Mouse (Mus musculus) embryonic facial prominence, embryonic 12.5 days (tissue): ENCODE data around the gene Xrcc1. TPM values are rescaled to one million over a fixed set of nuclear protein-coding genes. Genes with fewer than 3 reads are reported as not detected.

Experiments used
- ATAC-seq: fragments of 200-750 bp; cut with Nextera tagmentation; 2 replicates; pipeline ENCODE4 v1.8.0; 2017; ENCODE audit not compliant: insufficient number of reproducible peaks, insufficient read depth, low FRiP score, low TSS enrichment
- H3K27ac ChIP-seq: fragments of 300-500 bp; sonication (generic); 2 replicates; pipeline ENCODE4 v1.5.1; 2016; ENCODE audit warnings: mild to moderate bottlenecking
- H3K27me3 ChIP-seq: fragments of 300-500 bp; sonication (generic); 2 replicates; pipeline ENCODE4 v1.6.1; 2016; ENCODE audit warnings: mild to moderate bottlenecking, moderate library complexity
- H3K36me3 ChIP-seq: fragments of 300-500 bp; sonication (generic); 2 replicates; pipeline ENCODE4 v1.6.1; 2016; ENCODE audit warnings: mild to moderate bottlenecking
- H3K4me1 ChIP-seq: fragments of 300-500 bp; sonication (generic); 2 replicates; pipeline ENCODE4 v1.6.1; 2016
- H3K4me2 ChIP-seq: fragments of 300-500 bp; sonication (generic); replicated peaks from 2 replicates; pipeline ENCODE4 v1.6.1; 2016; ENCODE audit warnings: mild to moderate bottlenecking, moderate library complexity
- H3K4me3 ChIP-seq: fragments of 300-500 bp; sonication (generic); 2 replicates; pipeline ENCODE4 v1.5.1; 2016; ENCODE audit warnings: mild to moderate bottlenecking
- H3K9ac ChIP-seq: fragments of 300-500 bp; sonication (generic); 2 replicates; pipeline ENCODE4 v1.6.1; 2016; ENCODE audit warnings: mild to moderate bottlenecking, moderate library complexity
- H3K9me3 ChIP-seq: fragments of 300-500 bp; sonication (generic); 2 replicates; pipeline ENCODE4 v1.6.1; 2016; ENCODE audit warnings: mild to moderate bottlenecking, moderate library complexity
- WGBS: fragments of 180-500 bp; shearing (Covaris S2); methylation state at CpG from one replicate; pipeline ENCODE4 v1.1.7; 2016; 5-methylcytosine and 5-hydroxymethylcytosine counted together
- polyA plus RNA-seq: library from polyadenylated mRNA; unstranded; fragments of >200 nt; fragmentation: Nextera tagmentation; extraction: Ambion mirVana; gene quantifications from 2 replicates; pipeline ENCODE4 v1.2.1, GENCODE M21; 2016

The Xrcc1 gene
- polyA plus RNA-seq, 1 experiment from 2014 or later = 117 TPM

GRCm38 (mm10) chr7:24592781-24593180 is 46.7 kb downstream of the Xrcc1 start:
- Histone ChIP-seq H3K9me3 (no peaks in the 10 kb centered on the region), H3K4me1 (peaks cover 7% of the 10 kb centered on the region), H3K9ac (no peak overlapping the region), H3K4me3 (no peak overlapping the region), H3K36me3 (0 out of 2 replicates have a peak, but pooled peaks cover 3% of the 10 kb centered on the region), H3K27ac (no peak overlapping the region), H3K27me3 (peaks cover 10% of the 10 kb centered on the region), H3K4me2 (no peak overlapping the region)
- no peak for ATAC-seq
- WGBS = 82% methylated on average over 6 of the region's 6 CpGs

- 0 out of 2 replicates have a peak, but pooled peaks cover 3% of the 10 kb centered on the region for H3K36me3 ChIP-seq
- peak overlapping the region; percentile 78 for H3K9ac ChIP-seq
- H3K27me3 ChIP-seq = peaks cover 10% of the 10 kb centered on the region
- peak; percentile 86 for ATAC-seq
- peak overlapping the region; percentile 75 for H3K4me2 ChIP-seq
- peaks cover 7% of the 10 kb centered on the region for H3K4me1 ChIP-seq
- H3K27ac ChIP-seq = no peak overlapping the region
- peak overlapping the region; percentile 63 for H3K4me3 ChIP-seq
- no peaks in the 10 kb centered on the region for H3K9me3 ChIP-seq
- 2% methylated on average over 39 of the region's 39 CpGs for WGBS
These were observed 47.7 kb downstream of the Xrcc1 start for GRCm38 (mm10) chr7:24593621-24594308.

GRCm38 (mm10) chr7:24594309-24594803 is 48.3 kb downstream of the Xrcc1 start:
- Histone ChIP-seq H3K27me3 (peaks cover 10% of the 10 kb centered on the region), H3K27ac (no peak overlapping the region), H3K4me3 (peak overlapping the region; percentile 63), H3K4me1 (peaks cover 7% of the 10 kb centered on the region), H3K36me3 (0 out of 2 replicates have a peak, but pooled peaks cover 3% of the 10 kb centered on the region), H3K9ac (peak overlapping the region; percentile 78), H3K9me3 (no peaks in the 10 kb centered on the region), H3K4me2 (peak overlapping the region; percentile 75)
- ATAC-seq = 0 out of 2 replicates have a peak, but pooled peaks have one; percentile 4
- WGBS = 2% methylated on average over 13 of the region's 13 CpGs

DNA sequence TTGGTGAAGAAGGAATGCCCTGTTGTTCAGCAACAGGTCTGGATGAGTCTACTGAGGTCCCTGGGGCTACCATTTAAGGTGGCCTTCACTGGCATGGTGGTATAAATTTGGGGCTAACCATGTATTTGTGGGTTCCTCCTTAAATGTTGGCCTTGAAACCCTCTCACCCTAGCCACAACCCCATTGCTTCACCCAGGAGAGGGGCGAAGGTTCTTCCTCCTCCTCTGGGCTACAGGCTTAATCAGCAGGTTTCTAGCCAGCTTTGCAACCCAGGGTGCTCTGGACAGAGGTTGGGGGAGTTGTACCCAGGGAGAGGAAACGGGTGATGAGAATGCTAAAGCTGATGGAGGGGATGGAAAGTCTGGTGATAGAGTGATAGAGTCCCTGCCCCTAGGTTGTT is 49.4 kb downstream of the Xrcc1 start:
- no peak overlapping the region for H3K4me2 ChIP-seq
- no peak overlapping the region for H3K9ac ChIP-seq
- no peak overlapping the region for H3K4me3 ChIP-seq
- WGBS = 66% methylated on average over 2 of the region's 2 CpGs
- peaks cover 7% of the 10 kb centered on the region for H3K4me1 ChIP-seq
- no peak for ATAC-seq
- no peak overlapping the region for H3K27ac ChIP-seq
- H3K36me3 ChIP-seq = 0 out of 2 replicates have a peak, but pooled peaks cover 3% of the 10 kb centered on the region
- peaks cover 10% of the 10 kb centered on the region for H3K27me3 ChIP-seq
- no peaks in the 10 kb centered on the region for H3K9me3 ChIP-seq

DNA sequence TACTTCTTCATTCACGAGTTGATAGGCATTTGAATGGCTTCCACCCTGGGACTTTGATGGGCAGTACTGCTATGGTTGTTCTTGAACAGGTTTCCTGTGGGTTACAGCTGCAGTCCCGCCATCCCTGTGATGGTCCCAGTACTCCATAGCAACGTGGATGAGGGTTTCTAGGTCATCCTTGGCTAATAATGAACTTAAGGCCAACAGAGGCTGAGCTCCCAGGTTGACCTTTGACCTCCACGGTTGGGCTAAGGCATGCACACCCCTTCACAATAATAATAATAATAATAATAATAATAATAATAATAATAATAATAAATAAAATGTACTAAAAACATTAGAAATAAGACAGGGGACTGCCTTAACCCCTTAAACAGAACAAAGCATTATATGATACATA is 52.0 kb downstream of the Xrcc1 start:
- ATAC-seq = no peak

DNA sequence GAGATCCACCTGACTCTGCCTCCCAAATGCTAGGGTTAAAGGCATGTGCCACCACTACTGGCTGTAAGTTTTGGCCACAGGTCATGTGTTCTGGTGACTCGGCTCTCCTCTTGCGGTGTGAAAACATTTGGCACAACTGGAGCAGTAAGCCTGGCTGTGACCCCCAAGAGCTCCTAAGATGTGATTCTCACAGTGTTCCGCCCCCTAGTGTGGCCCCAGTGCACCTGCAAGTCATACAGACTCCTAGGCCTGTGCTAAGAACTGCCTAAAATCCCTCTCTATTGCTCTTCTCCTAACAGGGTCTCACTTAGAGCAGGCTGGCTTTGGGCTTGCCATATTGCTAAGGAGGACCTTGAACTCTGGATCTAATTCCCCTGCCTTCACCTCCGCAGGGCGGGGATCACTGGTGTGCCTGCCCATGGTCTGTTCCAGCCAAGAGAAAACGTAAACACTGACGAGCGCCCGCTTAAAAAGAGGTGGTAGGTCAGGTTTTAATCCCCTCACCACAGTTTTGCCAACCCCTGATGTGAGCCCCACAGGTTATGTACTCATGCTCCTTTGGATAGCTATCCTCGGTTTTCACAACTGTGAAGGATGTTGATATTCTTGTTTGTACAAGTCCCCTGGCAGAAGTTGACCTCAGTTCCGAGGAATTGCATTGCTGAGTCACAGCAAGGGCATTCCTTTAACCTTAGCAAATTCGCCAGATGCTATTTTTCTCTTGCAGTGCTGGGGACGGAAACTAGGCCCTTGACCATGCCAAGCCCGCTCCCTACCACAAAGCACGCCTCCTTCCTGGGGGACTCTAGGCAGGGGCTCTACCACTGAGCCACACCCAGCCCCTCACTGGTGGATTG is 53.4 kb downstream of the Xrcc1 start:
- H3K36me3 ChIP-seq = 0 out of 2 replicates have a peak, but pooled peaks cover 3% of the 10 kb centered on the region
- no peak overlapping the region for H3K9ac ChIP-seq
- no peak overlapping the region for H3K4me2 ChIP-seq

More for the DNA sequence above, 52.0 kb downstream of the Xrcc1 start:
- H3K36me3 ChIP-seq = 0 out of 2 replicates have a peak, but pooled peaks cover 3% of the 10 kb centered on the region
- no peaks in the 10 kb centered on the region for H3K9me3 ChIP-seq
- WGBS = 67% methylated on average over 4 of the region's 4 CpGs
- no peak overlapping the region for H3K27ac ChIP-seq
- H3K4me1 ChIP-seq = peaks cover 7% of the 10 kb centered on the region
- no peak overlapping the region for H3K4me2 ChIP-seq
- no peak overlapping the region for H3K4me3 ChIP-seq
- H3K9ac ChIP-seq = no peak overlapping the region
- H3K27me3 ChIP-seq = peaks cover 10% of the 10 kb centered on the region

DNA sequence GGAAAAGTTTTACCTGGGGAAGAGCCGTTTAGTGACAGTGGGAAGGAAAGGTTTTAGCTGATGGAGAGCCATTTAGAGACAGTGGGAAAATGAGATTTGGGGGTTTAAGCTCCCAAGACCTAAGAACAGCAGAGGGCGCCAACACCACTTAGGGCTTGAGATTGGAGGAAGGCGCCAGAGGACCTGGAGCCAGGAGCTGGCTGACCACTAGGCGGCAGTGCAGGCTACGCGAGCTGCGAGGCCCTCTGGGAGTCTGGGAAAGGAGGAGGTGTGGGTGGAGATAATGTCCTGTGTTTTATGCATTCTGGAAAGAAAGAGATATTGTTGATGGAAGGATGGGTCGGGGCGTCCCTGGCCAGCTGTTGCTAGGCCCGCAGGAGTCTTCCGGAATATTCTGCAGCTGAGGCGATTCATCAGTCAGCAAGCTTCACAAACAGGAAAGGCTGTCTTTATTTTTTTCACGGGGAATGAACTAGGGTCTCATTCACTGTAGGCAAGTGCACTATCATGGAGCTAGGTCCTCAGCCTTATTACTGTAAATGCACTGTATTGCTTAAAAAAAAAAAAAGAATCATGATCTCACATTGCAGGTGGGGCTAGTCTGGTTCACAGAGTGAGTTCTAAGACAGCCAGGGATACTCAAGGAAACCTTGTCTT is 55.0 kb downstream of the Xrcc1 start:
- no peak for ATAC-seq

More for the DNA sequence above, 53.4 kb downstream of the Xrcc1 start:
- WGBS = 69% methylated on average over 15 of the region's 15 CpGs
- H3K27ac ChIP-seq = no peak overlapping the region
- peaks cover 10% of the 10 kb centered on the region for H3K27me3 ChIP-seq
- no peak overlapping the region for H3K4me3 ChIP-seq
- no peak for ATAC-seq
- no peaks in the 10 kb centered on the region for H3K9me3 ChIP-seq
- peaks cover 7% of the 10 kb centered on the region for H3K4me1 ChIP-seq

DNA sequence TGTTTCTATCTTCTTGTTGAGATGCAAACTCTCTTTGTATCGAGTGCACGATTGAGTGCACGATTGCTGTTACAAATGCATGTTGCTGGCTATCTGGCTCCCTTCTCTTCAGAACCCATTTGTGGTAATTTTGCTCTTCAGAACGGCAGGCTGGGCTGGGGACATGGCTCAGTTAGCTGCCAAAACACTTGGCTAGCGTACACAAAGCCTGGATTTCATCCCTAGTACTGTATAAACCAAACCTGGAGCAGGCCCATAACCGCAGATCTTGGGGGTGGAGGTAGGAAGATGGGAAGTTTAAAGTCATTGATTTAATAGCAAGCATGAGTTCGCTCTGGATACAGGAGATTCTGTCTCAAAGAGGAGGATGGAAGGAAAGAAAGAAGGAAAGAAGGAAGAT is 59.5 kb downstream of the Xrcc1 start:
- no peak for ATAC-seq
- 90% methylated on average over 7 of the region's 7 CpGs for whole genome bisulfite sequencing

More for the DNA sequence above, 55.0 kb downstream of the Xrcc1 start:
- H3K27ac ChIP-seq = no peak overlapping the region
- H3K36me3 ChIP-seq = no peaks in the 10 kb centered on the region
- 6% methylated on average over 13 of the region's 13 CpGs for WGBS
- H3K4me3 ChIP-seq = peak overlapping the region; percentile 14; the same call in 1 of the 2 replicates
- no peaks in the 10 kb centered on the region for H3K9me3 ChIP-seq
- H3K27me3 ChIP-seq = no peaks in the 10 kb centered on the region
- H3K4me1 ChIP-seq = no peaks in the 10 kb centered on the region
- H3K9ac ChIP-seq = peak overlapping the region; percentile 42; the same call in 1 of the 2 replicates
- H3K4me2 ChIP-seq = peak overlapping the region; percentile 41

GRCm38 (mm10) chr7:24606046-24606445 is 60.0 kb downstream of the Xrcc1 start:
- Histone ChIP-seq H3K9ac (no peak overlapping the region), H3K36me3 (peaks cover 8% of the 10 kb centered on the region; the same call in 1 of the 2 replicates), H3K27me3 (peaks cover 22% of the 10 kb centered on the region), H3K4me2 (no peak overlapping the region), H3K4me3 (no peak overlapping the region), H3K9me3 (no peaks in the 10 kb centered on the region), H3K4me1 (peaks cover 8% of the 10 kb centered on the region), H3K27ac (no peak overlapping the region)
- ATAC-seq = no peak
- 82% methylated on average over 7 of the region's 7 CpGs for WGBS

More for the DNA sequence above, 59.5 kb downstream of the Xrcc1 start:
- Histone ChIP-seq H3K4me3 (no peak overlapping the region), H3K4me1 (peaks cover 4% of the 10 kb centered on the region), H3K9me3 (no peaks in the 10 kb centered on the region), H3K27ac (no peak overlapping the region), H3K27me3 (peaks cover 17% of the 10 kb centered on the region), H3K9ac (no peak overlapping the region), H3K4me2 (no peak overlapping the region), H3K36me3 (peaks cover 8% of the 10 kb centered on the region; the same call in 1 of the 2 replicates)

DNA sequence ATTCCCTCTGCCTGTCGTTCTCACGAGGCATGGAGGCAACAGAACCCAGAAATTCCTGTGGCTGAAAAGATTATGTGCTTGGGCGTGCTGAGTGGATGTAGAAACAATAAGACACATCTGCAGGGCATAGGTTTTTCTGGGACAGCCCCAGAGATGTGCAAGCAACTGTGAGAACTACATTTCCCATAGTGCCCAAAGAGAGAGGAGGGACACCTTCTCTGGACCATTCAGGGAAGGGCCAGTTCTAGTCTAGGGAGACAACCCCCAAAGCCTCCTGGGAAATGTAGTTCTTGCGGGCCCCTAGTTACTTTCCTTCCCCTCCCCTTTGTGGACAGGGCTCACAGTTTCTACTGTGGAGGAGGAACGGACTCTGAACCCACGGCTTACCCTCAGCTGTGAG is 61.9 kb downstream of the Xrcc1 start:
- Histone ChIP-seq H3K4me1 (peaks cover 16% of the 10 kb centered on the region), H3K27ac (no peak overlapping the region), H3K36me3 (peaks cover 8% of the 10 kb centered on the region; the same call in 1 of the 2 replicates), H3K27me3 (peaks cover 40% of the 10 kb centered on the region), H3K4me3 (no peak overlapping the region), H3K9ac (no peak overlapping the region), H3K9me3 (no peaks in the 10 kb centered on the region), H3K4me2 (no peak overlapping the region)
- 41% methylated on average over 6 of the region's 6 CpGs for WGBS
- peak; percentile 43; the same call in 1 of the 2 replicates for ATAC-seq

DNA sequence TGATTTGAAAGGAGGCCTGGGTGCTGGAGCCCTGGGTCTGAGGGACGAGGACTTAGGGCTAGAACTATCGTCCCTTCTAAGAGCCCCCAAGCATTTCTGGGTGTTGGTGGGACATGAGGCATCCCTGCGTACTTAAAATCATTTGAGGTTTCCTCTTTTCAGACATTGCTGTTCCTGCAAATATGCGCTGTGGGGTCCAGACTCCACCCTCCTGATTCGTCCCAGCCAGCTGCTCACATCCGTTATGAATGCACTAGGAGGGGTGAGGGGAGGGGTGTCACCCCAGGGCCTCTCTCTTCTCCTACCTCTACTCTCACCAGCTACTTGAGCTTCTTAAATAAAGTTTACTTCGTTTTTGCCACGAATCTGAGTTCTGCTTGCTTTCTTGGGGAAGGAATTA is 62.5 kb downstream of the Xrcc1 start:
- 76% methylated on average over 8 of the region's 8 CpGs for WGBS
- peaks cover 46% of the 10 kb centered on the region for H3K27me3 ChIP-seq
- ATAC-seq = no peak

More for the DNA sequence above, 62.5 kb downstream of the Xrcc1 start:
- peaks cover 16% of the 10 kb centered on the region for H3K4me1 ChIP-seq
- H3K4me3 ChIP-seq = no peak overlapping the region
- no peak overlapping the region for H3K4me2 ChIP-seq
- H3K36me3 ChIP-seq = peaks cover 8% of the 10 kb centered on the region; the same call in 1 of the 2 replicates
- H3K9ac ChIP-seq = no peak overlapping the region
- H3K27ac ChIP-seq = no peak overlapping the region
- no peaks in the 10 kb centered on the region for H3K9me3 ChIP-seq
